Mouse (Mus musculus) erythroblast, embryonic 14.5 days (primary cell): ENCODE measurements around the gene Atp6v1fnb. TPM values are rescaled to one million over a fixed set of nuclear protein-coding genes. Genes with fewer than 3 reads are reported as not detected.

Source experiments
- H3K27me3 ChIP-seq: 2 replicates; pipeline ENCODE4 v1.6.1; 2012; ENCODE audit warnings: inconsistent platforms; ENCODE audit not compliant: control insufficient read depth
- H3K36me3 ChIP-seq: 2 replicates; pipeline ENCODE4 v1.6.1; 2012; ENCODE audit warnings: mild to moderate bottlenecking, inconsistent platforms; ENCODE audit not compliant: control insufficient read depth
- H3K4me1 ChIP-seq: 2 replicates; pipeline ENCODE4 v1.6.1; 2012; ENCODE audit warnings: inconsistent platforms; ENCODE audit not compliant: control insufficient read depth
- H3K4me3 ChIP-seq: replicated peaks from 2 replicates; pipeline ENCODE3; 2012; ENCODE audit warnings: moderate library complexity, mild to moderate bottlenecking, inconsistent platforms
- H3K9me3 ChIP-seq: 2 replicates; pipeline ENCODE4 v1.6.1; 2012; ENCODE audit warnings: low read length, inconsistent platforms, mixed read lengths; ENCODE audit not compliant: control insufficient read depth
- GATA1 ChIP-seq: IDR thresholded peaks from 2 replicates; pipeline ENCODE4 v1.6.1; 2012; ENCODE audit warnings: low read length, inconsistent platforms, mixed read lengths
- TAL1 ChIP-seq: IDR thresholded peaks from 3 replicates; pipeline ENCODE4 v1.6.1; 2012; ENCODE audit warnings: low read length, inconsistent platforms, mixed read lengths
- polyA plus RNA-seq: library from polyadenylated mRNA; stranded (reverse); fragments of >175 nt; gene quantifications from 2 replicates; pipeline ENCODE4 v1.2.3, GENCODE M21; 2012

Gene Atp6v1fnb
- polyA plus RNA-seq, 1 experiment: not detected

DNA sequence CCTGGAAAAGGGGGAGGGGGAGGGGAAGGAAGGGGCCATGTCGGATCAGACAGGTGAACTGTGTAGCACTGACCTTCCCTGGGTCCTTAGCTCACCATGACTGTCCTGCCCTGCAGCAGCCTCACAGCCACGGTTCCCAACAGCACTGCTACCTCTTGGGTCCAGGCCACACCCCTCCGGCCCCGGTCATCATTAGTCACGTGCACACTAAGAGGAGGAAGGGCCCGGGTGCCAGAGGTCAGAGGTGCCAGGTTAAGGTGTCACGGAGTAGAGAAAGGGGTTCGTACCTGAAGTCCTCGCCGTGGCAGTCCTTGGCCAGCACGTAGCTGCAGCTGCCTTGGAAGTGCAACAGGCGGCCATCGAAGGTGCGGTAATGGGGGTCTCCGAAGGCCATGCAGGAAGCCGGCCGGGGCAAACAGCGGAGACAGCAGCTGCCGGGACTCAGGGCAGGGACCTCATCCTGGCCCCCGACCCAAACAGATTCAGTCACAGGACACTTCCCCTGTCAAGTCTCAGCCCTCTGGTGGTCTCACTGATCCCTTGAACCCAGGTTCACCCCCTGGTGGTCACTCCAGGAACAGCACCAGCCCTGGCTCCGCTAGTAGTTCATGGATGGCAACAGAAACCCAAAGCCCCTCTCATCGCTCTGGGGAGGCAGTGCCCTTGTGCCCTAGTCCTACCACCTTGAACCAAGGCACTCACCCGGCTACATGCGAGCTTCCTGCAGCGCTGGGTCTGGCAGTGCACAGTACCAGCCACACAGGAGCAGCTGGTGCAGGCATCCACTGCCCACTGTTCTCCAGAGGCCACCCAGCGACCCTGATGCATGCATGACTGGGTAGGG, 13.7 kb downstream of the Atp6v1fnb start:
- no peak for TF ChIP-seq TAL1
- TF ChIP-seq GATA1: no peak
- H3K4me1 ChIP-seq: peaks cover 8% of the 10 kb centered on the region
- no peaks in the 10 kb centered on the region for H3K36me3 ChIP-seq
- peak overlapping the region; percentile 45 for H3K4me3 ChIP-seq
- peaks cover 30% of the 10 kb centered on the region for H3K27me3 ChIP-seq
- no peaks in the 10 kb centered on the region for H3K9me3 ChIP-seq

GRCm38 (mm10) chr6:29485951-29486350, 14.7 kb downstream of the Atp6v1fnb start:
- H3K4me3 ChIP-seq: no peak overlapping the region
- no peak for TF ChIP-seq GATA1
- no peak for TF ChIP-seq TAL1
- H3K4me1 ChIP-seq: peaks cover 8% of the 10 kb centered on the region
- H3K27me3 ChIP-seq: peaks cover 32% of the 10 kb centered on the region
- H3K36me3 ChIP-seq: no peaks in the 10 kb centered on the region
- no peaks in the 10 kb centered on the region for H3K9me3 ChIP-seq

DNA sequence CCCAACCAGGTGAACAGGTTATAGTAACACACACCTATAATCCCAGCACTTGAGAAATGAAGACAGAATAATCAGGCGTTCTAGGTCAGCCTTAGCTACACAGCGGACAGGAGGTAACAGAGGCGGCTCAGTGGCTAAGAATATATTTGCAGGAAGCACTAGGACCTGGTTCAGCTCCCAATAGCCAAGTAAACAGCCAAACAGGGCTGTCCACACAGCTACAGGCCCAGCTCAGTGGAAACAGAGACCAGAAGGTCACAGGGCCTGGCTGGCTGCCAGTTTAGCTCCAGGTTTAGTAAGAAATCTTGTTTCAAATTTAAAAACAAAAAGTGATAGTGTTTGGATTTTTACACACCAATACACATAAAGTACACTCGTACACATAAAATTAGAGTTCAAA, 22.9 kb downstream of the Atp6v1fnb start:
- Histone ChIP-seq H3K36me3 (no peaks in the 10 kb centered on the region), H3K4me1 (peaks cover 10% of the 10 kb centered on the region), H3K27me3 (peaks cover 45% of the 10 kb centered on the region), H3K9me3 (no peaks in the 10 kb centered on the region), H3K4me3 (no peak overlapping the region)
- TF ChIP-seq TAL1 (no peak), GATA1 (no peak)

- H3K36me3 ChIP-seq: no peaks in the 10 kb centered on the region
- H3K9me3 ChIP-seq: no peaks in the 10 kb centered on the region
- peaks cover 21% of the 10 kb centered on the region for H3K4me1 ChIP-seq
- H3K4me3 ChIP-seq: no peak overlapping the region
- TF ChIP-seq GATA1 (no peak), TAL1 (no peak)
- H3K27me3 ChIP-seq: peaks cover 43% of the 10 kb centered on the region
These were observed 25.0 kb downstream of the Atp6v1fnb start for GRCm38 (mm10) chr6:29496270-29496669.

- H3K4me3 ChIP-seq: no peak overlapping the region
- no peaks in the 10 kb centered on the region for H3K9me3 ChIP-seq
- no peaks in the 10 kb centered on the region for H3K36me3 ChIP-seq
- H3K4me1 ChIP-seq: peaks cover 24% of the 10 kb centered on the region
- no peak for TF ChIP-seq TAL1
- no peak for TF ChIP-seq GATA1
- peaks cover 33% of the 10 kb centered on the region for H3K27me3 ChIP-seq
These were observed 26.6 kb downstream of the Atp6v1fnb start for GRCm38 (mm10) chr6:29497791-29498190.

DNA sequence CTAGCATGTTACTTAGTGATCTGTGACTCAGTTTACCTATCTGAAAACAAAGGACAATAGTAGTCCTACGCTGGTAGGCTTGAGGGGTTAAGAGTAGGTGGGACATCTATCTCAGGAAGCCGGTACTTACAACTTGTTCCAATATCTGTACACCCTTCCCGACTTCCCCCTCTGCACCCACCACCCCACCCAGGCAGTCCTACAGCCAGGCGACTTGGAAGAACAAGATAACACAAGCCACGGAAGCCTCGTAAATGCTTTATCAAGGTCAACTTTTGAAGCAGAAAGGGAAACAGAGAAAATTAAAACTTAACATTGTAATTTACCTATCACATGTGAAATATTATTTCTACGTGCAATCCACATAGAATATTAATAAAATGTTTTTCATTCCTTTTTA, 28.9 kb downstream of the Atp6v1fnb start:
- Histone ChIP-seq H3K36me3 (no peaks in the 10 kb centered on the region), H3K9me3 (no peaks in the 10 kb centered on the region), H3K4me3 (no peak overlapping the region), H3K4me1 (peaks cover 24% of the 10 kb centered on the region), H3K27me3 (peaks cover 37% of the 10 kb centered on the region)
- no peak for TF ChIP-seq TAL1
- no peak for TF ChIP-seq GATA1

DNA sequence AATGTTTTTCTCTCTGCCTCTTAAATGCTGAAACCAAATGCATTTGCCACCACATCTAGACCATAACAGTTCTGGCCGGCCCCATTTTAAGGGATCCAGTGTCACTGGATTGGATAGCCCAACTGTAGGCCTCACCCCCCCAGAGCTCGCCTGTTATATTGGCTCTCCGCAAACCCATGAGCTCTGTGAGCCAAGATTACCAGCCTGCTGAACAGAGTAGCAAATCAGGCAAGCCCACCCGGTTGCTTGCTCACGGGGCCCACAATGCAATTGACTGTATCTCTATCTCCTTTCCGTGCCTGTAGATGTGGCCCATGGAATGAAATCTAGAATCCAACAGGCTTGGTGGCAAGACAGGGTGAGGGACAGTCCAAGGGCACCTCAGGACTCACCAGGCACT, 29.6 kb downstream of the Atp6v1fnb start:
- TF ChIP-seq TAL1 (no peak), GATA1 (no peak)
- H3K4me3 ChIP-seq: no peak overlapping the region
- peaks cover 37% of the 10 kb centered on the region for H3K27me3 ChIP-seq

GRCm38 (mm10) chr6:29501599-29501998, 30.4 kb downstream of the Atp6v1fnb start:
- H3K36me3 ChIP-seq: no peaks in the 10 kb centered on the region
- no peak overlapping the region for H3K4me3 ChIP-seq
- H3K4me1 ChIP-seq: peaks cover 24% of the 10 kb centered on the region
- TF ChIP-seq GATA1 (no peak), TAL1 (no peak)
- H3K27me3 ChIP-seq: peaks cover 37% of the 10 kb centered on the region
- no peaks in the 10 kb centered on the region for H3K9me3 ChIP-seq

More for the DNA sequence above, 29.6 kb downstream of the Atp6v1fnb start:
- Histone ChIP-seq H3K36me3 (no peaks in the 10 kb centered on the region), H3K9me3 (no peaks in the 10 kb centered on the region), H3K4me1 (peaks cover 24% of the 10 kb centered on the region)

- peaks cover 52% of the 10 kb centered on the region for H3K27me3 ChIP-seq
- H3K9me3 ChIP-seq: no peaks in the 10 kb centered on the region
- no peaks in the 10 kb centered on the region for H3K36me3 ChIP-seq
- H3K4me1 ChIP-seq: peaks cover 13% of the 10 kb centered on the region
- TF ChIP-seq GATA1 (no peak), TAL1 (no peak)
- no peak overlapping the region for H3K4me3 ChIP-seq
These were observed 34.3 kb downstream of the Atp6v1fnb start for GRCm38 (mm10) chr6:29505493-29505892.
